Mouse (Mus musculus) spleen, adult 2 months (tissue): ENCODE data around the gene Syn2. TPM values are rescaled to one million over a fixed set of nuclear protein-coding genes. Genes with fewer than 3 reads are reported as not detected.

Source experiments
- DNase-seq, 2 experiments: peaks; one replicate each; pipeline versions ENCODE4 v3.0.0 to v3.0.0-alpha.2; 2012 to 2021; ENCODE audit warnings: low spot score in 2 of 2, low read depth in 1 of 2
- H3K27ac ChIP-seq: fragments of 200-500 bp; 2 replicates; pipeline ENCODE4 v1.5.1; 2012; ENCODE audit warnings: low read length, inconsistent platforms; ENCODE audit not compliant: insufficient read depth
- H3K27me3 ChIP-seq: fragments of 200-500 bp; 2 replicates; pipeline ENCODE4 v1.6.1; 2012; ENCODE audit warnings: mild to moderate bottlenecking, moderate library complexity, low read length, inconsistent platforms; ENCODE audit not compliant: control insufficient read depth, insufficient read depth
- H3K36me3 ChIP-seq: fragments of 200-500 bp; 2 replicates; pipeline ENCODE4 v1.6.1; 2012; ENCODE audit warnings: mild to moderate bottlenecking, low read length, inconsistent platforms; ENCODE audit not compliant: control insufficient read depth, insufficient read depth
- H3K4me1 ChIP-seq: fragments of 200-500 bp; 2 replicates; pipeline ENCODE4 v1.6.1; 2011; ENCODE audit warnings: inconsistent platforms; ENCODE audit not compliant: control insufficient read depth, insufficient read depth, insufficient read length
- H3K4me3 ChIP-seq: fragments of 200-500 bp; 2 replicates; pipeline ENCODE4 v1.5.1; 2011; ENCODE audit warnings: mild to moderate bottlenecking, inconsistent platforms; ENCODE audit not compliant: insufficient read depth, insufficient read length; ENCODE audit errors: extremely low read depth
- CTCF ChIP-seq: fragments of 200-500 bp; IDR thresholded peaks from 2 replicates; pipeline ENCODE4 v1.5.1; 2011; ENCODE audit warnings: mild to moderate bottlenecking, inconsistent platforms; ENCODE audit not compliant: insufficient read depth, insufficient read length, insufficient replicate concordance; ENCODE audit errors: extremely low read depth
- POLR2A ChIP-seq: fragments of 200-500 bp; IDR thresholded peaks from 2 replicates; pipeline ENCODE4 v1.6.1; 2011; ENCODE audit warnings: low read depth, low read length, inconsistent platforms
- WGBS: fragments of 180-500 bp; shearing (Covaris S2); methylation state at CpG from one replicate; pipeline ENCODE4 v1.1.7; 2018; 5-methylcytosine and 5-hydroxymethylcytosine counted together
- polyA plus RNA-seq: library from polyadenylated mRNA; depleted of rRNA; stranded (reverse); fragments of >200 nt; gene quantifications from 2 replicates; pipeline ENCODE4 v1.2.3, GENCODE M21; 2012

Gene Syn2
- polyA plus RNA-seq, 1 experiment: 0.44 TPM

GRCm38 (mm10) chr6:115123262-115124201 is 11.2 kb upstream of the Syn2 start:
- TF ChIP-seq POLR2A (no peak), CTCF (no peak)
- DNase-seq: no peak
- Histone ChIP-seq H3K4me3 (no peak overlapping the region), H3K4me1 (no peaks in the 10 kb centered on the region), H3K27ac (no peak overlapping the region), H3K36me3 (no peaks in the 10 kb centered on the region), H3K27me3 (no peaks in the 10 kb centered on the region)
- 23% methylated on average over 10 of the region's 10 CpGs for WGBS

- WGBS: 85% methylated on average over 2 of the region's 2 CpGs
- Histone ChIP-seq H3K36me3 (no peaks in the 10 kb centered on the region), H3K27me3 (no peaks in the 10 kb centered on the region), H3K4me3 (no peak overlapping the region), H3K4me1 (no peaks in the 10 kb centered on the region), H3K27ac (no peak overlapping the region)
- DNase-seq: no peak
- TF ChIP-seq POLR2A (no peak), CTCF (no peak)
These were observed 9.9 kb upstream of the Syn2 start for GRCm38 (mm10) chr6:115124675-115125357.

DNA sequence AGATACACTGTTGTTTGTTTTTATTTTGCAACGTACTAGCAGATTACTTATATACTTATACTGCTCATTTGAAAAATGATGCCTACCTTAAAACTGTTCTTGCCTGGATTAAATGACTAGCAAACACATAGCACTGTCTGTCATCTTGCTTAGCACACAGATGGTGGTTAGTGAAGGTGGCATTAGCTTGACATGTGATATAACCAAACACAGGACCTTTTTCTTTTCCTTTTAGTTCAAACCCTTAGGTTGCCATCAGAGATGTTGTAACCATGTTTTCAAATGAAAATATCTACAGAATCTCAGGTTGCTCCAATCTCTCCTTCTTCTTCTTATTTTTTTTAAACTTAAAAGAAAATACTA is 9.4 kb upstream of the Syn2 start:
- Histone ChIP-seq H3K4me1 (no peaks in the 10 kb centered on the region), H3K36me3 (no peaks in the 10 kb centered on the region), H3K27ac (no peak overlapping the region), H3K4me3 (no peak overlapping the region), H3K27me3 (no peaks in the 10 kb centered on the region)
- DNase-seq: no peak
- TF ChIP-seq POLR2A (no peak), CTCF (no peak)
- WGBS: 76% methylated on average over 1 of the region's 1 CpGs

- Histone ChIP-seq H3K4me3 (no peak overlapping the region), H3K27ac (no peak overlapping the region), H3K36me3 (no peaks in the 10 kb centered on the region), H3K4me1 (no peaks in the 10 kb centered on the region), H3K27me3 (no peaks in the 10 kb centered on the region)
- 59% methylated on average over 2 of the region's 2 CpGs for WGBS
- DNase-seq: no peak
- no peak for TF ChIP-seq CTCF
- TF ChIP-seq POLR2A: no peak
These were observed 8.4 kb upstream of the Syn2 start for GRCm38 (mm10) chr6:115126232-115126785.

GRCm38 (mm10) chr6:115126851-115127250 is 7.9 kb upstream of the Syn2 start:
- H3K27me3 ChIP-seq: no peaks in the 10 kb centered on the region
- TF ChIP-seq CTCF (no peak), POLR2A (no peak)
- no peak overlapping the region for H3K27ac ChIP-seq
- no peak for DNase-seq
- WGBS: 87% methylated on average over 3 of the region's 3 CpGs
- no peak overlapping the region for H3K4me3 ChIP-seq
- H3K4me1 ChIP-seq: no peaks in the 10 kb centered on the region
- H3K36me3 ChIP-seq: no peaks in the 10 kb centered on the region

GRCm38 (mm10) chr6:115127255-115127824 is 7.4 kb upstream of the Syn2 start:
- Histone ChIP-seq H3K4me1 (no peaks in the 10 kb centered on the region), H3K27me3 (no peaks in the 10 kb centered on the region), H3K27ac (no peak overlapping the region), H3K4me3 (no peak overlapping the region), H3K36me3 (no peaks in the 10 kb centered on the region)
- WGBS: 77% methylated on average over 5 of the region's 5 CpGs
- TF ChIP-seq CTCF (no peak), POLR2A (no peak)
- DNase-seq: no peak

GRCm38 (mm10) chr6:115135332-115135649 is 589 bp downstream of the Syn2 start:
- H3K27ac ChIP-seq: no peak overlapping the region
- TF ChIP-seq POLR2A: no peak
- TF ChIP-seq CTCF: no peak
- DNase-seq: no peak
- H3K4me3 ChIP-seq: no peak overlapping the region; the same call in 1 of the 2 replicates
- no peaks in the 10 kb centered on the region for H3K36me3 ChIP-seq
- H3K4me1 ChIP-seq: peaks cover 5% of the 10 kb centered on the region; the same call in 1 of the 2 replicates
- 6% methylated on average over 27 of the region's 27 CpGs for WGBS
- H3K27me3 ChIP-seq: peaks cover 12% of the 10 kb centered on the region
